15 mouse cellular contexts compared by ENCODE assay signal in genomic region chr4:109043294-109043693, GRCm38 (mm10).
"Had no signal": no experiment of that assay in that cellular context is flagged by ENCODE, and none has a peak within 500 bp of the region (broad histone marks: within the 10 kb centered on the region; RNA-seq: fewer than 3 reads in every experiment).

No protein-coding gene starts in this region.

- H3K9ac ChIP-seq: neural tube, embryonic 15.5 days; stomach, embryonic 15.5 days had no signal

- H3K4me2 ChIP-seq: neural tube, embryonic 15.5 days; stomach, embryonic 15.5 days had no signal

- H3K9me3 ChIP-seq: neural tube, embryonic 15.5 days; stomach, embryonic 15.5 days had no signal

- H3K4me3 ChIP-seq: neural tube, embryonic 15.5 days; stomach, embryonic 15.5 days had no signal

- H3K27me3 ChIP-seq: neural tube, embryonic 15.5 days; stomach, embryonic 15.5 days had no signal

- H3K4me1 ChIP-seq: neural tube, embryonic 15.5 days; stomach, embryonic 15.5 days had no signal

- DNase-seq: retina, postnatal 1 day; right cerebral cortex, adult 18-20 months; right cerebral cortex, postnatal 14 days; right cerebral cortex, postnatal 25 days; right cerebral cortex, postnatal 4 days; spleen, adult 18-20 months; thymus, adult 18-20 months; thymus, adult 2 months; thymus, postnatal 14 days; thymus, postnatal 25 days; thymus, postnatal 36 days; thymus, postnatal 4 days had no signal

- H3K27ac ChIP-seq: neural tube, embryonic 15.5 days; stomach, embryonic 15.5 days; stomach, postnatal 0 days had no signal
